Mouse (Mus musculus) macrophage (primary cell): ENCODE data around the gene Nalcn. TPM values are rescaled to one million over a fixed set of nuclear protein-coding genes. Genes with fewer than 3 reads are reported as not detected.
"Not testable (repeated sequence)": the region's sequence is repeated elsewhere in the genome, so short reads cannot be mapped to it uniquely, and the experiment has no call there.

Source experiments
- H3K27ac ChIP-seq: fragments of 350-480 bp; formaldehyde crosslinking; 2 replicates; pipeline ENCODE4 v1.9.0; 2021
- H3K36me3 ChIP-seq: fragments of 350-480 bp; formaldehyde crosslinking; 2 replicates; pipeline ENCODE4 v1.9.0; 2021; ENCODE audit errors: inconsistent target
- H3K4me3 ChIP-seq: fragments of 350-480 bp; formaldehyde crosslinking; 2 replicates; pipeline ENCODE4 v1.9.0; 2021; ENCODE audit errors: inconsistent target
- H3K79me2 ChIP-seq: fragments of 350-480 bp; formaldehyde crosslinking; 2 replicates; pipeline ENCODE4 v1.9.0; 2021; ENCODE audit errors: inconsistent target
- WGBS: methylation state at CpG from one replicate; pipeline ENCODE4 v1.1.7; 2026; ENCODE audit warnings: inconsistent platforms; ENCODE audit not compliant: missing documents; 5-methylcytosine and 5-hydroxymethylcytosine counted together
- polyA plus RNA-seq: library from polyadenylated mRNA; stranded (reverse); fragments of 250-400 nt; gene quantifications from 3 replicates; pipeline ENCODE4 v1.2.4, GENCODE M21; 2018; ENCODE audit warnings: inconsistent platforms
- total RNA-seq, 78 experiments: library from RNA; depleted of rRNA; stranded (reverse); fragments of 250-400 nt; gene quantifications; 1 replicate in 9 of 78; 2 replicates in 24 of 78; 3 replicates in 43 of 78; 4 replicates in 2 of 78; pipeline ENCODE4 v1.2.4; 2018; ENCODE audit warnings: inconsistent platforms in 56 of 78

The Nalcn gene
- total RNA-seq (2018; cell fraction: chromatin; rRNA removed) = under 1 TPM in 1 of 26 experiments, not detected in 25; 0.16 TPM
- not detected for total RNA-seq (2018; cell fraction: cytosol; rRNA removed)
- total RNA-seq (2018; cell fraction: nucleus; rRNA removed) = not detected
- polyA plus RNA-seq = not detected in 3 replicates

DNA sequence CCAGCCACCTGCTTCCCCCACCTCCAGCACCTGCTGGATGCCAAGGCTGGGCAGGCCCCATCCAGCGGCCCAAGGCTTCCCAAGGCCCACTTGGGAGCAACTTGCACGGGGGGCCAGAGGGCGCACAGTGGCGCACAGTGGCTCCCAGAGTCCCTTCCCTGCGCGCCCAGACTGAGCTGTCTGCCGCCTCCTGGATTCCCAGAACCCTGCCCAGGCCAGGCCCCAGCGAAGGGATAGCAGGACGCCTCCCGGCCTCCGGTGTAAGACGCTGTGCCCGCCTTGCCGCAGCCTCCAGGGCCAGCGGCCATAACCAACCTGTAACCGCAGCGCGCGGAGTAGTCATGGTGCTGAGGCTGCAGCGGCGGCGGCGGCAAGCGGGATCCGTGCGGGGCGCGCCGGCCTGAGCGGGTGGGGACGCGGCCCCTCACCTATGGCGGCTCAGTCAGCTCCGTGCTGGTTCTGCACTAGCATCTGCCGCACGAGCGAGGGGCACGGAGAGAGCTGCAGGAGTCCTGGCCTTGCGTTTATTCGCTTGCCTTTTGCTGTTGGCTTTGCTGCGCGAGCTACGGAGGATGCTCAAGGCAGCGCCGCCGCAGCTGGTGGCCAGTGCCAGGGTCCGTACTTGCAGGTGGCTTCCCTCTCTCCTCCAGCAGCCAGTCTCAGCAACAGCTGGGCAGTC, at the start of gene Nalcn:
Gene Nalcn (minus strand): TSS at position 644 of the 679 bp plus-strand sequence.
- Histone ChIP-seq H3K4me3 (no peak within 1 kb of the TSS), H3K79me2 (no peaks in the 10 kb centered on the region)
- WGBS = 11% methylated on average over 40 of the region's 47 CpGs

DNA sequence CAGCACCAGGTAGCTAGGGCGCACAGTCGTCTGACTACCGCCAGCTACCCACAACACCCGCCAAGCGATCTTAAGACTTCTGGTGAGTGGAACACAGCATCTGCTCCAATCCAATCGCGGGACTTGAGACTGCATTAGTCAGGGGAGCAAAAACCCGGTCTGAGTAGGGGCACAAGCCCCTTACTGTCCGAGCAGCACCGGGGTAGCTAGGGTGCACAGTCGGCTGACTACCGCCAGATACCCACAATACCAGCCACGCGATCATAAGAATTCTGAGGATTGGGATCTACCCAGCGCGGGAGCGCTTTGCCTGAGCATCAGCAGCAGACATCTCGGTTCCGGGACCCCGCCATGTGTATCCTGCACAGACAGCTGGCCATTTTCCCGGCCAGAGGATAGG, 44.1 kb upstream of the Nalcn start:
- 80% methylated on average over 20 of the region's 21 CpGs for WGBS
- not testable (repeated sequence) for H3K79me2 ChIP-seq, H3K27ac ChIP-seq, H3K4me3 ChIP-seq, H3K36me3 ChIP-seq

More for the DNA sequence above, at the start of gene Nalcn:
- Histone ChIP-seq H3K36me3 (no peaks in the 10 kb centered on the region), H3K27ac (no peak within 1 kb of the TSS)

GRCm38 (mm10) chr14:123664451-123664850, 37.5 kb upstream of the Nalcn start:
- H3K27ac ChIP-seq = no peak overlapping the region
- no peak overlapping the region for H3K4me3 ChIP-seq
- no peaks in the 10 kb centered on the region for H3K36me3 ChIP-seq
- no peaks in the 10 kb centered on the region for H3K79me2 ChIP-seq

DNA sequence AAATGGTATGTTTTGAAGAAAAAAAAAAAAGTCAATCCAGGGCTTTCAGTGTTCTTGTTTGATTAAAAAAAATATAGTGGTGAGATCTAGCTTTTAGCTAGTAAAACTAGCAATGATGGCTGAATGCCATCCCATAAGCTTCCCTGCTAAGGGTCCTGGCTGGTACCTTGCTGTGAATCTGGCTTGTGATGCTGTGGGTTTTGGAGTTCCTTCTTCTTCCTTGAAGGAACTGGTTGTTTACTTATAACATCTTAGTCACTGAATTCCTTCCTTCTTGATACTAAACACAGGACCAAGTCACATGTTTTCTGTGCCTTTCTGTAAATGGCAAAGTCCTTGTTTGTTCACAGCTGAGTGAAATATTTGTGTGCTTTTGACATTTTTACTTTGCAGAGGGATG, 36.3 kb upstream of the Nalcn start:
- H3K79me2 ChIP-seq = no peaks in the 10 kb centered on the region
- H3K36me3 ChIP-seq = no peaks in the 10 kb centered on the region
- no peak overlapping the region for H3K27ac ChIP-seq
- H3K4me3 ChIP-seq = no peak overlapping the region

GRCm38 (mm10) chr14:123662386-123662785, 35.4 kb upstream of the Nalcn start:
- H3K79me2 ChIP-seq = no peaks in the 10 kb centered on the region
- H3K27ac ChIP-seq = no peak overlapping the region
- 50% methylated on average over 1 of the region's 1 CpGs for WGBS
- H3K36me3 ChIP-seq = no peaks in the 10 kb centered on the region
- no peak overlapping the region for H3K4me3 ChIP-seq

GRCm38 (mm10) chr14:123661091-123661491, 34.1 kb upstream of the Nalcn start:
- Histone ChIP-seq H3K36me3 (no peaks in the 10 kb centered on the region), H3K27ac (no peak overlapping the region), H3K4me3 (no peak overlapping the region), H3K79me2 (no peaks in the 10 kb centered on the region)
- WGBS = 26% methylated on average over 20 of the region's 20 CpGs

GRCm38 (mm10) chr14:123659921-123660385, 33.0 kb upstream of the Nalcn start, which contains the start of gene Itgbl1:
Itgbl1 (plus strand) TSS chr14:123659971.
- WGBS = 62% methylated on average over 7 of the region's 7 CpGs
- H3K79me2 ChIP-seq = no peaks in the 10 kb centered on the region
- H3K36me3 ChIP-seq = no peaks in the 10 kb centered on the region
- no peak within 1 kb of the TSS for H3K27ac ChIP-seq
- no peak within 1 kb of the TSS for H3K4me3 ChIP-seq

DNA sequence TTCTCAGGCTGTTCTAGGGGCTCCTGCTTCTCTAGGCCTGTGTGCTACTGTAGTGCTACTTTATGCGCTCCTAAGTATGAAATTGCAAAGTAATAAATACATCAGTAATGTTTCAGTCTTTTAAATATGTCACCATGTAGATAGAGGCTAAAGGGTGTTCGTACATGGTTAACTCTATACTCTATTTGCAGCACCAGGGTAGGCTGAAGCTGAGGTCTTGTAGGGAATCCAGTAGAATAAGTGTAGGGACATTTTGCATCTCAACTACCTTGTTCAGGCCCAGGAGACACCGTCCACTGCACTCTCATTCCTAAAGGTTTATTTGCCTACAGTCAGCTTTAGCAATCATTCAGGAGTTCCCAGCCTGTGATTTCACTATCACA, 227 bp upstream of the Nalcn start:
- H3K27ac ChIP-seq = no peak overlapping the region
- WGBS = 90% methylated on average over 3 of the region's 3 CpGs
- H3K79me2 ChIP-seq = no peaks in the 10 kb centered on the region
- H3K36me3 ChIP-seq = no peaks in the 10 kb centered on the region
- no peak overlapping the region for H3K4me3 ChIP-seq

DNA sequence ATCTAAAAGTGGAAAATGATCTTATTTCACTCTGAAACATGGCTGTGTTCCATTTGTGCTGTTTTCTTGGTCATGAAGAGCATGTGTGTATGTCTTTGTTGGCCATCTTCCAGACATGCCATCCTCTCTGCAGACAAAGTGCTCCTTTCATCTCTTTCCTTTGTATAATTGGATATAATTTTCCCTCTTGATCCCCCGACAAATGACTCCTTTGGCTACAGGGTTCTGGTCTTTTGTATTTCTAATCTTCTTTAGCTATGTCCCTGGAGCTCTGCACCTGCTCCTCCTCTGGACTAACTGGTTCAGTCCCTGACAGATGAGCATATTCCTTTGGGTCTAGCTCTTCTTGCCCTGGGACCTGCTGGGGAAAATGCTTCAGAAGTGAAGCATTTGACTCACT, 4.0 kb downstream of the Nalcn start:
- Histone ChIP-seq H3K36me3 (no peaks in the 10 kb centered on the region), H3K27ac (no peak overlapping the region)
- WGBS = 67% methylated on average over 1 of the region's 1 CpGs

GRCm38 (mm10) chr14:123595265-123595664, 31.7 kb downstream of the Nalcn start:
- Histone ChIP-seq H3K36me3 (no peaks in the 10 kb centered on the region), H3K79me2 (no peaks in the 10 kb centered on the region), H3K4me3 (no peak overlapping the region), H3K27ac (no peak overlapping the region)
- 72% methylated on average over 3 of the region's 3 CpGs for WGBS

More for the DNA sequence above, 4.0 kb downstream of the Nalcn start:
- no peak overlapping the region for H3K4me3 ChIP-seq
- H3K79me2 ChIP-seq = no peaks in the 10 kb centered on the region

GRCm38 (mm10) chr14:123587412-123587811, 39.5 kb downstream of the Nalcn start:
- no peaks in the 10 kb centered on the region for H3K79me2 ChIP-seq
- H3K36me3 ChIP-seq = no peaks in the 10 kb centered on the region
- no peak overlapping the region for H3K27ac ChIP-seq
- H3K4me3 ChIP-seq = no peak overlapping the region

GRCm38 (mm10) chr14:123582433-123582832, 44.5 kb downstream of the Nalcn start:
- H3K79me2 ChIP-seq = no peaks in the 10 kb centered on the region
- H3K4me3 ChIP-seq = no peak overlapping the region
- WGBS = 100% methylated on average over 2 of the region's 2 CpGs
- no peak overlapping the region for H3K27ac ChIP-seq
- no peaks in the 10 kb centered on the region for H3K36me3 ChIP-seq

DNA sequence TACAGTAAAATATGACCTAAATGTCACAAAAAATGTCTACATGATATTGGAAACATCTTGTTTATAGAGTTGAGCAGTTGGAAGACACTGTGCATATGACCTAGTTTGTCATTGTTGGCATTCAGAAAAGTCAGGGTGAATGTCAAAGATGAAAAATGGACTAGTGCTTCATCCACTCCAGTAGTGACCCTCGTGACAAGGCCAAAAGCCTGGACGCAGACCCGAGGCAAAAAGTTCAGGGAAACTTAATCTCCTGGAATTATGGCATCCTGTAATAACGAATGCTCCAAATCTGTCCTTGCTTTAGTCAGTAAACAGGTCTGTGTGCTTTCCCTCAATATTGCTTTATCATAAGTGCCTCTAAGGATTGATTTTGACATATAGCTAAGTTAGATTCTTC, 51.6 kb downstream of the Nalcn start:
- Histone ChIP-seq H3K36me3 (no peaks in the 10 kb centered on the region), H3K79me2 (no peaks in the 10 kb centered on the region), H3K4me3 (no peak overlapping the region), H3K27ac (no peak overlapping the region)
- 72% methylated on average over 4 of the region's 4 CpGs for WGBS

DNA sequence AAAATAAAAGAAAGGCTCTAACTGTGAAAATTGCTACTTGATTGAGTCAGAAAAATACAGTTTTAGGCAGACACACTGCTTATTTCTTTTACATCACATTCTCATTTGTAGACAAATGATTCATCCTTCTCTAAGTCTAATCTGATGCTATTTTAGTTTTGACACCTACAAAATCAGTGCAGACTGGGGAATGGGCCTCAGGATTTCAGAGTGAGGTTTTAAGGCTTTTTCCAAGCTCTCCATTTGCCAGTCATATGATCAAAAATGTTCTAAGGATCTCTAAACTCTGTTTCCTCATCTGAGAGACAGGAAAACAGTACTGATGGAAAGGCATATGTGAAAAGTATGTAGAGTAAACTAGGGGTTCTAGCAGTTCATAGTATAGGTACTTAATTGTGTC, 52.0 kb downstream of the Nalcn start:
- Histone ChIP-seq H3K36me3 (no peaks in the 10 kb centered on the region), H3K79me2 (no peaks in the 10 kb centered on the region), H3K4me3 (no peak overlapping the region), H3K27ac (no peak overlapping the region)

DNA sequence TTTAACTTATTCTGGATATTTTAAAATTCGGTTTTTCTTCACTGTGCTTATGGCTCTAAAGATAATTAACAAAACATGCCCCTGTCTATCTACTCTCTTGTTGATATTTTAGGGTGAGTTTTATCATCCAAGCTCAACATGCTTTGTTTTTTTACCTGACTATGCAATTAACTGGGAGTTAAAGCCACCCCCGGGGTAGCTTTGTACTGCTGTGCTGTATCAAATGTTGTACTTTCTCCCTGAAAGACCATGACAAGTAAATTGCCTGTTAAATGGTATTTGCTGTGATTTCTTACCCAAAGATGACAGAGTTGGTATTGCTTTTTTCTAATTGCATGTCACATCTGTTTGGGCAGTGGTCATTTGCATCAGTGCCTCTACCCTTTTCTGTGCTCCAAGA, 60.3 kb downstream of the Nalcn start:
- H3K79me2 ChIP-seq = no peaks in the 10 kb centered on the region
- H3K36me3 ChIP-seq = no peaks in the 10 kb centered on the region
- H3K27ac ChIP-seq = no peak overlapping the region
- no peak overlapping the region for H3K4me3 ChIP-seq
- WGBS = 66% methylated on average over 2 of the region's 2 CpGs

- Histone ChIP-seq H3K79me2 (no peaks in the 10 kb centered on the region), H3K36me3 (no peaks in the 10 kb centered on the region), H3K4me3 (no peak overlapping the region), H3K27ac (no peak overlapping the region)
Measured at GRCm38 (mm10) chr14:123555533-123555932, 71.4 kb downstream of the Nalcn start.
